Mouse (Mus musculus) limb, embryonic 15.5 days (tissue): ENCODE measurements at regions not wholly inside any gene's neighbourhood (a gene's known extent, or its start where the extent isn't known, plus 50 kb on each side); places are given as distances from the start of the nearest gene placed in this dataset.

ENCODE experiments used
- ATAC-seq: fragments of 200-750 bp; cut with Nextera tagmentation; 2 replicates; pipeline ENCODE4 v1.8.0; 2017; ENCODE audit warnings: low read depth, moderate TSS enrichment; ENCODE audit not compliant: insufficient number of reproducible peaks, low FRiP score, low TSS enrichment
- H3K27ac ChIP-seq: fragments of 300-500 bp; sonication (generic); 2 replicates; pipeline ENCODE4 v1.5.1; 2015; ENCODE audit warnings: moderate library complexity, mild to moderate bottlenecking, inconsistent platforms
- H3K27me3 ChIP-seq: fragments of 300-500 bp; sonication (generic); 2 replicates; pipeline ENCODE4 v1.6.1; 2015; ENCODE audit warnings: inconsistent platforms
- H3K36me3 ChIP-seq: fragments of 300-500 bp; sonication (generic); 2 replicates; pipeline ENCODE4 v1.6.1; 2015; ENCODE audit warnings: inconsistent platforms
- H3K4me1 ChIP-seq: fragments of 300-500 bp; sonication (generic); 2 replicates; pipeline ENCODE4 v1.6.1; 2015; ENCODE audit warnings: inconsistent platforms
- H3K4me2 ChIP-seq: fragments of 300-500 bp; sonication (generic); 2 replicates; pipeline ENCODE4 v1.6.1; 2015; ENCODE audit warnings: mild to moderate bottlenecking, inconsistent platforms
- H3K4me3 ChIP-seq: fragments of 300-500 bp; sonication (generic); 2 replicates; pipeline ENCODE4 v1.5.1; 2015; ENCODE audit warnings: mild to moderate bottlenecking, inconsistent platforms
- H3K9ac ChIP-seq: fragments of 300-500 bp; sonication (generic); 2 replicates; pipeline ENCODE4 v1.6.1; 2015; ENCODE audit warnings: inconsistent platforms
- H3K9me3 ChIP-seq: fragments of 300-500 bp; sonication (generic); 2 replicates; pipeline ENCODE4 v1.6.1; 2016; ENCODE audit warnings: inconsistent platforms
- WGBS: fragments of 180-500 bp; shearing (Covaris S2); methylation state at CpG from one replicate; pipeline ENCODE4 v1.1.7; 2015; 5-methylcytosine and 5-hydroxymethylcytosine counted together

GRCm38 (mm10) chr5:111931733-111932132, 198.0 kb downstream of the Gm26897 start:
- Histone ChIP-seq H3K4me1 (peaks cover 11% of the 10 kb centered on the region; the same call in 1 of the 2 replicates), H3K9me3 (no peaks in the 10 kb centered on the region), H3K36me3 (no peaks in the 10 kb centered on the region), H3K27me3 (no peaks in the 10 kb centered on the region), H3K9ac (no peak overlapping the region), H3K4me2 (no peak overlapping the region), H3K4me3 (no peak overlapping the region), H3K27ac (no peak overlapping the region)
- no peak for ATAC-seq
- WGBS, result 73% methylated on average over 3 of the region's 3 CpGs

- 77% methylated on average over 3 of the region's 3 CpGs for WGBS
- H3K4me1 ChIP-seq, result no peaks in the 10 kb centered on the region
- H3K27ac ChIP-seq, result no peak overlapping the region
- H3K4me2 ChIP-seq, result no peak overlapping the region
- no peak for ATAC-seq
- H3K9me3 ChIP-seq, result no peaks in the 10 kb centered on the region
- H3K9ac ChIP-seq, result no peak overlapping the region
- H3K27me3 ChIP-seq, result no peaks in the 10 kb centered on the region
- no peak overlapping the region for H3K4me3 ChIP-seq
- H3K36me3 ChIP-seq, result no peaks in the 10 kb centered on the region
Observed at GRCm38 (mm10) chr5:111935381-111936134, 201.8 kb downstream of the Gm26897 start.

GRCm38 (mm10) chr5:111941831-111942230, 208.1 kb downstream of the Gm26897 start:
- H3K36me3 ChIP-seq, result no peaks in the 10 kb centered on the region
- no peak overlapping the region for H3K4me3 ChIP-seq
- H3K4me2 ChIP-seq, result no peak overlapping the region
- no peak overlapping the region for H3K9ac ChIP-seq
- ATAC-seq, result no peak
- 0 out of 2 replicates have a peak, but pooled peaks cover 2% of the 10 kb centered on the region for H3K4me1 ChIP-seq
- 80% methylated on average over 16 of the region's 16 CpGs for WGBS
- H3K27ac ChIP-seq, result no peak overlapping the region
- peaks cover 30% of the 10 kb centered on the region for H3K27me3 ChIP-seq
- H3K9me3 ChIP-seq, result no peaks in the 10 kb centered on the region

GRCm38 (mm10) chr5:111942792-111943191, 209.1 kb downstream of the Gm26897 start:
- Histone ChIP-seq H3K4me2 (no peak overlapping the region), H3K27ac (no peak overlapping the region), H3K27me3 (peaks cover 35% of the 10 kb centered on the region), H3K36me3 (no peaks in the 10 kb centered on the region), H3K4me1 (0 out of 2 replicates have a peak, but pooled peaks cover 2% of the 10 kb centered on the region), H3K9me3 (no peaks in the 10 kb centered on the region), H3K4me3 (no peak overlapping the region), H3K9ac (no peak overlapping the region)
- no peak for ATAC-seq
- 85% methylated on average over 2 of the region's 2 CpGs for WGBS

- Histone ChIP-seq H3K9ac (no peak overlapping the region), H3K4me2 (no peak overlapping the region)
- WGBS, result 62% methylated on average over 21 of the region's 21 CpGs
Observed at GRCm38 (mm10) chr5:111943337-111944162, 209.8 kb downstream of the Gm26897 start.

GRCm38 (mm10) chr5:111944273-111944971, 210.7 kb downstream of the Gm26897 start:
- Histone ChIP-seq H3K4me1 (0 out of 2 replicates have a peak, but pooled peaks cover 2% of the 10 kb centered on the region), H3K27me3 (peaks cover 35% of the 10 kb centered on the region), H3K4me2 (no peak overlapping the region), H3K9me3 (no peaks in the 10 kb centered on the region), H3K36me3 (no peaks in the 10 kb centered on the region), H3K4me3 (no peak overlapping the region), H3K27ac (no peak overlapping the region), H3K9ac (no peak overlapping the region)
- ATAC-seq, result no peak
- 44% methylated on average over 27 of the region's 28 CpGs for WGBS

More at GRCm38 (mm10) chr5:111943337-111944162, 209.8 kb downstream of the Gm26897 start:
- H3K27me3 ChIP-seq, result peaks cover 35% of the 10 kb centered on the region
- no peaks in the 10 kb centered on the region for H3K36me3 ChIP-seq
- no peak overlapping the region for H3K27ac ChIP-seq
- H3K4me3 ChIP-seq, result no peak overlapping the region
- H3K9me3 ChIP-seq, result no peaks in the 10 kb centered on the region
- no peak for ATAC-seq
- 0 out of 2 replicates have a peak, but pooled peaks cover 2% of the 10 kb centered on the region for H3K4me1 ChIP-seq

GRCm38 (mm10) chr5:111944972-111945285, 211.2 kb downstream of the Gm26897 start:
- no peak for ATAC-seq

GRCm38 (mm10) chr5:111946281-111946680, 212.6 kb downstream of the Gm26897 start:
- H3K4me3 ChIP-seq, result no peak overlapping the region
- H3K9ac ChIP-seq, result no peak overlapping the region
- H3K4me1 ChIP-seq, result 0 out of 2 replicates have a peak, but pooled peaks cover 2% of the 10 kb centered on the region
- H3K27me3 ChIP-seq, result peaks cover 35% of the 10 kb centered on the region
- no peak overlapping the region for H3K27ac ChIP-seq
- H3K36me3 ChIP-seq, result no peaks in the 10 kb centered on the region
- H3K4me2 ChIP-seq, result no peak overlapping the region
- ATAC-seq, result no peak
- WGBS, result 81% methylated on average over 11 of the region's 11 CpGs
- no peaks in the 10 kb centered on the region for H3K9me3 ChIP-seq

More at GRCm38 (mm10) chr5:111944972-111945285, 211.2 kb downstream of the Gm26897 start:
- WGBS, result 63% methylated on average over 3 of the region's 3 CpGs
- no peak overlapping the region for H3K9ac ChIP-seq
- peaks cover 35% of the 10 kb centered on the region for H3K27me3 ChIP-seq
- H3K36me3 ChIP-seq, result no peaks in the 10 kb centered on the region
- no peak overlapping the region for H3K4me3 ChIP-seq
- H3K4me1 ChIP-seq, result 0 out of 2 replicates have a peak, but pooled peaks cover 2% of the 10 kb centered on the region
- H3K4me2 ChIP-seq, result no peak overlapping the region
- H3K9me3 ChIP-seq, result no peaks in the 10 kb centered on the region
- no peak overlapping the region for H3K27ac ChIP-seq

GRCm38 (mm10) chr5:111957698-111958097, 224.0 kb downstream of the Gm26897 start:
- Histone ChIP-seq H3K27me3 (peaks cover 29% of the 10 kb centered on the region), H3K9me3 (no peaks in the 10 kb centered on the region), H3K4me1 (no peaks in the 10 kb centered on the region; the same call in 1 of the 2 replicates), H3K4me3 (no peak overlapping the region), H3K9ac (no peak overlapping the region), H3K27ac (no peak overlapping the region), H3K36me3 (no peaks in the 10 kb centered on the region), H3K4me2 (no peak overlapping the region)
- 60% methylated on average over 28 of the region's 28 CpGs for WGBS
- ATAC-seq, result no peak

- ATAC-seq, result no peak
- Histone ChIP-seq H3K9me3 (no peaks in the 10 kb centered on the region), H3K4me2 (no peak overlapping the region), H3K27me3 (peaks cover 27% of the 10 kb centered on the region), H3K27ac (no peak overlapping the region), H3K36me3 (no peaks in the 10 kb centered on the region), H3K4me3 (no peak overlapping the region), H3K9ac (no peak overlapping the region), H3K4me1 (no peaks in the 10 kb centered on the region; the same call in 1 of the 2 replicates)
- 54% methylated on average over 17 of the region's 17 CpGs for WGBS
Observed at GRCm38 (mm10) chr5:111958226-111958625, 224.5 kb downstream of the Gm26897 start.

- no peak overlapping the region for H3K4me2 ChIP-seq
- peaks cover 13% of the 10 kb centered on the region for H3K27me3 ChIP-seq
- H3K27ac ChIP-seq, result no peak overlapping the region
- no peak for ATAC-seq
- H3K4me3 ChIP-seq, result no peak overlapping the region
- H3K9ac ChIP-seq, result no peak overlapping the region
- no peaks in the 10 kb centered on the region for H3K4me1 ChIP-seq
- no peaks in the 10 kb centered on the region for H3K36me3 ChIP-seq
- no peaks in the 10 kb centered on the region for H3K9me3 ChIP-seq
- WGBS, result 82% methylated on average over 7 of the region's 7 CpGs
Observed at GRCm38 (mm10) chr5:111965311-111965710, 231.6 kb downstream of the Gm26897 start.
